Mouse (Mus musculus): Measurements from ENCODE around the gene A730049H05Rik. TPM values are rescaled to one million over a fixed set of nuclear protein-coding genes. Genes with fewer than 3 reads are reported as not detected.

Gene A730049H05Rik
- polyA plus RNA-seq, 1 experiment from 2014 or later, result 0.73 TPM

DNA sequence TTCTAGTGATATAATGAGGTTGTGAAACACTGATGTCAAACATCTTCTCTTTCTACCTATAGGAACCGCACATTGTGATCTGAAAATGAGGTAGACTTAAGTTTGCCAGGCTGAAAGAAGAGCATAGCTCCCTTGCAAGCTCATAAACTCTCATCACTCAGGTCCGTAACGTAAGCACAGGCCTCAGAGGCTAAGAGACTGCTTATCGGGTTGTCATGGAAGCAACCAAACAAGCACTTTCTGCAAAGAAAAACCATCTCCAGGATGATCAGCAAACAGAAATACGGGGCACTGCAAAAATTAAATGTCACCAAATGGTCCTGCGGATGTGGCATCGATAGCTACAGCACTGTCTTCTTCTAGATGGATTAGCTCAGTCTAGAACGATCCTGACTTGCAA, 29.6 kb downstream of the A730049H05Rik start:
- no peaks in the 10 kb centered on the region for H3K4me1 ChIP-seq (replicated peaks; ENCODE audit: control insufficient read depth, insufficient read depth, low read length)
- no peaks in the 10 kb centered on the region for H3K9me3 ChIP-seq (ENCODE audit: control insufficient read depth, low read length)
- no peak overlapping the region for H3K4me3 ChIP-seq (ENCODE audit: low read depth, low read length)
- H3K27me3 ChIP-seq (replicated peaks; ENCODE audit: control insufficient read depth, insufficient read depth, low read length), result no peaks in the 10 kb centered on the region
- DNase-seq (ENCODE audit: low spot score) (no peak), ATAC-seq (replicated peaks; ENCODE audit: low FRiP score) (no peak)
- no peak overlapping the region for H3K27ac ChIP-seq (ENCODE audit: low read depth, low read length)
- no peak overlapping the region for H3K9ac ChIP-seq (ENCODE audit: low read depth, low read length)
- no peak overlapping the region for H3K4me2 ChIP-seq
- WGBS, result 87% methylated on average over 8 of the region's 8 CpGs
- H3K36me3 ChIP-seq (ENCODE audit: control insufficient read depth, insufficient read depth, low read length), result no peaks in the 10 kb centered on the region

GRCm38 (mm10) chr6:92846614-92847013, 30.3 kb downstream of the A730049H05Rik start:
- H3K4me2 ChIP-seq, result no peak overlapping the region
- H3K36me3 ChIP-seq (ENCODE audit: control insufficient read depth, insufficient read depth, low read length), result no peaks in the 10 kb centered on the region
- ATAC-seq (replicated peaks; ENCODE audit: low FRiP score), result no peak
- H3K4me3 ChIP-seq (ENCODE audit: low read depth, low read length), result no peak overlapping the region
- 66% methylated on average over 4 of the region's 4 CpGs for WGBS
- no peak overlapping the region for H3K27ac ChIP-seq (ENCODE audit: low read depth, low read length)
- H3K9me3 ChIP-seq (ENCODE audit: control insufficient read depth, low read length), result no peaks in the 10 kb centered on the region
- no peaks in the 10 kb centered on the region for H3K27me3 ChIP-seq (replicated peaks; ENCODE audit: control insufficient read depth, insufficient read depth, low read length)
- no peaks in the 10 kb centered on the region for H3K4me1 ChIP-seq (replicated peaks; ENCODE audit: control insufficient read depth, insufficient read depth, low read length)
- no peak overlapping the region for H3K9ac ChIP-seq (ENCODE audit: low read depth, low read length)
- DNase-seq (ENCODE audit: low spot score), result no peak

GRCm38 (mm10) chr6:92849208-92849607, 32.9 kb downstream of the A730049H05Rik start:
- WGBS, result 91% methylated on average over 9 of the region's 9 CpGs
- Histone ChIP-seq H3K36me3 (ENCODE audit: control insufficient read depth, insufficient read depth, low read length) (no peaks in the 10 kb centered on the region), H3K9me3 (ENCODE audit: control insufficient read depth, low read length) (no peaks in the 10 kb centered on the region), H3K4me1 (replicated peaks; ENCODE audit: control insufficient read depth, insufficient read depth, low read length) (no peaks in the 10 kb centered on the region; the same call in 1 of the 2 replicates), H3K4me2 (no peak overlapping the region), H3K27me3 (replicated peaks; ENCODE audit: control insufficient read depth, insufficient read depth, low read length) (no peaks in the 10 kb centered on the region), H3K4me3 (ENCODE audit: low read depth, low read length) (no peak overlapping the region), H3K27ac (ENCODE audit: low read depth, low read length) (no peak overlapping the region), H3K9ac (ENCODE audit: low read depth, low read length) (no peak overlapping the region)
- no peak for ATAC-seq (replicated peaks; ENCODE audit: low FRiP score)
- no peak for DNase-seq (ENCODE audit: low spot score)

- Histone ChIP-seq H3K4me2 (no peak overlapping the region), H3K4me3 (ENCODE audit: low read depth, low read length) (no peak overlapping the region), H3K27ac (ENCODE audit: low read depth, low read length) (no peak overlapping the region), H3K27me3 (replicated peaks; ENCODE audit: control insufficient read depth, insufficient read depth, low read length) (no peaks in the 10 kb centered on the region), H3K9ac (ENCODE audit: low read depth, low read length) (no peak overlapping the region), H3K36me3 (ENCODE audit: control insufficient read depth, insufficient read depth, low read length) (no peaks in the 10 kb centered on the region), H3K9me3 (ENCODE audit: control insufficient read depth, low read length) (no peaks in the 10 kb centered on the region), H3K4me1 (replicated peaks; ENCODE audit: control insufficient read depth, insufficient read depth, low read length) (no peaks in the 10 kb centered on the region; the same call in 1 of the 2 replicates)
- DNase-seq (ENCODE audit: low spot score), result no peak
- WGBS, result 67% methylated on average over 5 of the region's 5 CpGs
- no peak for ATAC-seq (replicated peaks; ENCODE audit: low FRiP score)
Measured at GRCm38 (mm10) chr6:92850250-92850649, 34.0 kb downstream of the A730049H05Rik start.

DNA sequence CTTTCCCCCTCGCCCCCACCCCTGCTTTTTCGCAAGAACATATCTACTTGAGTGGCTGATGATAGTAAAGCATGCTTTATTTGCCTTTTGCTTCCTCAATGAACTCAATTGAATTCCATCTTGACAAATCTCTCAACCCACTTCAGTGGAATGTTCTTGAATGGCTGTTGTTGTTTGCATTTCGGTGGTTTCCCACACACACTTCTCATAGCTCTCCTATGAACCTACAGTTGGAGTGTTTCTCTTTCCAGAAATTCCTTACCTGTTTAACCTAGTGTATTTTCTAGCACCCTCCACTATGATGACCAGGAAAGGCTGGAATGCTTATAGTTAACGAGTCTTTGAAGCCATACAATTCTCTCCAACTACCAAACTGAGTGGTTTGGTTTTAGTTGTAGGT, 38.6 kb downstream of the A730049H05Rik start:
- Histone ChIP-seq H3K9me3 (ENCODE audit: control insufficient read depth, low read length) (no peaks in the 10 kb centered on the region), H3K9ac (ENCODE audit: low read depth, low read length) (no peak overlapping the region), H3K27ac (ENCODE audit: low read depth, low read length) (no peak overlapping the region), H3K4me3 (ENCODE audit: low read depth, low read length) (no peak overlapping the region), H3K4me2 (no peak overlapping the region), H3K4me1 (replicated peaks; ENCODE audit: control insufficient read depth, insufficient read depth, low read length) (no peaks in the 10 kb centered on the region; the same call in 1 of the 2 replicates), H3K36me3 (ENCODE audit: control insufficient read depth, insufficient read depth, low read length) (no peaks in the 10 kb centered on the region), H3K27me3 (replicated peaks; ENCODE audit: control insufficient read depth, insufficient read depth, low read length) (no peaks in the 10 kb centered on the region)
- 75% methylated on average over 4 of the region's 4 CpGs for WGBS
- ATAC-seq (replicated peaks; ENCODE audit: low FRiP score), result no peak
- DNase-seq (ENCODE audit: low spot score), result no peak

DNA sequence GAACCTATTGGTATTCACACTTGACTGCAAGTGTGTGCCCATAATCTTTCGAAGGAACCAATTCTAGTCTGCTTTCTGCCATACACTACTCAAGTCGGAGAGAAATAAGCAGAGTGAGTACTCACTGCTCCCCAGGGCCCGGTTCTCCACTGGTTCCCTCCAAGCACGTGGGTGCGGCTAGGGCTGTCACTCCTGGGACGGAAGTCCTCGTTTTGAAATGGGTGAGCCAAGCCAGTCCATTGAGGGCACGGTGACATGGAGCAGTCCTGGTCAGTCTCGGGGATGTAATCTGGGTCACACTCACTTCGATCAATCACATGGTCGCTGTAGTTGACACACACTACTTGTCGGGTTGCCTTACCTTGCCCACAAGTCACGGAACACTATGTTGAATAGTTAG, 41.5 kb downstream of the A730049H05Rik start:
- no peak overlapping the region for H3K4me2 ChIP-seq
- no peak overlapping the region for H3K9ac ChIP-seq (ENCODE audit: low read depth, low read length)
- DNase-seq (ENCODE audit: low spot score), result no peak
- H3K4me3 ChIP-seq (ENCODE audit: low read depth, low read length), result no peak overlapping the region
- no peaks in the 10 kb centered on the region for H3K9me3 ChIP-seq (ENCODE audit: control insufficient read depth, low read length)
- no peak for ATAC-seq (replicated peaks; ENCODE audit: low FRiP score)
- no peaks in the 10 kb centered on the region; the same call in 1 of the 2 replicates for H3K4me1 ChIP-seq (replicated peaks; ENCODE audit: control insufficient read depth, insufficient read depth, low read length)
- H3K27me3 ChIP-seq (replicated peaks; ENCODE audit: control insufficient read depth, insufficient read depth, low read length), result no peaks in the 10 kb centered on the region
- no peaks in the 10 kb centered on the region for H3K36me3 ChIP-seq (ENCODE audit: control insufficient read depth, insufficient read depth, low read length)
- WGBS, result 87% methylated on average over 13 of the region's 13 CpGs
- no peak overlapping the region for H3K27ac ChIP-seq (ENCODE audit: low read depth, low read length)

DNA sequence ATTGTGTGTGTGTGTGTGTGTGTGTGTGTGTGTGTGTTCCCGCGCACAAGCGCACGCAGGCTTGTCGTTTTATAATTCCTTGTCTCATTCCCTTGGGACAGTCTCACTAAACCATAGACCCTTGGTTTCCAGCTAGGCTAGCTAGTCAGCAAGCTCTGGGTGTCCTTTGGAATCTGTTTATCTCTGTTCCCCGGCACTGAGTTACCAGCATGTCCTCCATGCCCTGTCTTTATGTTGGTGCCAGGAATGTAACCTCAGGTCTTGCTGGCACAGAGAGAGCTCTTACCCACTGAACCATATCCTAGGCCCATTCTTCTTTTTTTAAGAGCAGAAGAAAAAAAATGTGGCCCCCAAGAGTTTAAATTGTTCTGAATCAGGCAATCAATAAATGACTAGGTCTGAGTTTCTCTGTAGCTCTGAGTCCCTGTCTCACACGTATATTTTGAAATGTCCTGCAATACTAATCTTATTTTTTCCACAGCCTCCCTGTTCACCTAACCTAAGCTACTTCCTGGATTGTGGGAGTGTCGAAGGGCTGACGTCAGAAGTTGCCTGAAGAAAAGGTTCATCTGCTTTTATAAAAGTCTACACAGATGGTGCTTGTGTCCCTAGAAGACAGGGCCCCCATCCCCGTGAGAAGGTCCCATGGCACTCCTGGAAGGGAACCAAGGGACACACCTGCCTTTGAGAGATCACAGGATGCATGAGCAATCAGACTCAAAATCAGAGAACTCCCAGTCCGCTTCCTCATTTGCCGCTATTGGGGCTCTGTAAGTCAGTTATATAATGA, 42.6 kb downstream of the A730049H05Rik start:
- no peak for DNase-seq (ENCODE audit: low spot score)
- Histone ChIP-seq H3K9ac (ENCODE audit: low read depth, low read length) (no peak overlapping the region), H3K27ac (ENCODE audit: low read depth, low read length) (no peak overlapping the region), H3K4me2 (no peak overlapping the region), H3K36me3 (ENCODE audit: control insufficient read depth, insufficient read depth, low read length) (no peaks in the 10 kb centered on the region), H3K4me1 (replicated peaks; ENCODE audit: control insufficient read depth, insufficient read depth, low read length) (no peaks in the 10 kb centered on the region; the same call in 1 of the 2 replicates), H3K4me3 (ENCODE audit: low read depth, low read length) (no peak overlapping the region), H3K9me3 (ENCODE audit: control insufficient read depth, low read length) (no peaks in the 10 kb centered on the region), H3K27me3 (replicated peaks; ENCODE audit: control insufficient read depth, insufficient read depth, low read length) (no peaks in the 10 kb centered on the region)
- no peak for ATAC-seq (replicated peaks; ENCODE audit: low FRiP score)
- WGBS, result 82% methylated on average over 12 of the region's 12 CpGs

DNA sequence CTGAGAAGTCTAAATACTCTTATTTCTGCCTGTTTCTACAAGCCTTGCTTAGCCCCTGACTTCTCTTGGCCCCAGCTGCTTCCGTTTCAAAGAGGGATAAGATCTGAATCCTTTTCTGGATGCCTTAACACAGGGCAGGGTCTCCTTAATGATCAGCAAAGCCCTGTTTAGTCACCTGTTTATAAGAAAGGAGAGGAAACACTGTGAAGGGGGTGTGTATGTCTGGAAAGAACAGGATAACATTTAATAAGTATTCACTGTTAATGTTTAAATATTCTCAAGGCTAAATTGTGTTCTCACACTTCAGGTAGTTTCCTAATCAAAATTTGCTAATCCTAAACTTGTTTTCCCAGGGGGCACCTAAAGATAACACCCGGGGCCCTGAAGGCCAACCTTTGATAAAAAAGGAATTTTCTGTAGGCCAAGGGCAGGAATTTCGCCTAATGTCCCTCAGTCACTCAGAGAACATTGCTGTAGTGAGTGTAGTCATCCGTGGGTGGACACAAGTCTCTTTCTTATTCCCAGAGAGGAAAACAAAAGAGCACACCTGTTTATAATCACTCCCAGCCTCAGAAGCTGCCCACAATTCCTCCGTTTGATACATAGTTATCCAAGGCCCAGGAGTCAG, 44.1 kb downstream of the A730049H05Rik start:
- H3K9me3 ChIP-seq (ENCODE audit: control insufficient read depth, low read length), result no peaks in the 10 kb centered on the region
- H3K27me3 ChIP-seq (replicated peaks; ENCODE audit: control insufficient read depth, insufficient read depth, low read length), result no peaks in the 10 kb centered on the region
- no peak overlapping the region for H3K27ac ChIP-seq (ENCODE audit: low read depth, low read length)
- no peak overlapping the region for H3K4me3 ChIP-seq (ENCODE audit: low read depth, low read length)
- ATAC-seq (replicated peaks; ENCODE audit: low FRiP score) (no peak), DNase-seq (ENCODE audit: low spot score) (no peak)
- WGBS, result 58% methylated on average over 5 of the region's 5 CpGs
- no peak overlapping the region for H3K4me2 ChIP-seq
- no peaks in the 10 kb centered on the region for H3K4me1 ChIP-seq (replicated peaks; ENCODE audit: control insufficient read depth, insufficient read depth, low read length)
- no peaks in the 10 kb centered on the region for H3K36me3 ChIP-seq (ENCODE audit: control insufficient read depth, insufficient read depth, low read length)
- no peak overlapping the region for H3K9ac ChIP-seq (ENCODE audit: low read depth, low read length)

DNA sequence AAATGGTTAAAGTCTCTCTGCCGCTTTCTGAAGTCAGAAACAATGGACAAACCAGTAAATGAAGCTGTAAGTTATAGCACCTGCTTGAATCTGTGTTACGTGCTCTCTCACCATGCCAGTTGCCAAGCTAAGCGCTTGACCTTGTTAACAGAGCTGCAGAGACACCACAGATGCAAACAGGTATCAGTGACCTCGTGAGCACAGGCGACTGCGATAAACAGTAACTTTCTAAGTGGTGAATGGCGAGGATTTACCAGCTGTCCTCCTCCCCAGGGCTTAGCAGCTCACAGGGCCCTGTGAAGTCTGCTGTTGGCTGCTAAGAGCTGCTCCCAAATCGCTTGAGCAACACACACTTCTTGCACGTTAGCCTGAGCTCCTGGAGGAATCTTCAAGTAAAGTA, 46.3 kb downstream of the A730049H05Rik start:
- no peaks in the 10 kb centered on the region for H3K9me3 ChIP-seq (ENCODE audit: control insufficient read depth, low read length)
- no peaks in the 10 kb centered on the region for H3K27me3 ChIP-seq (replicated peaks; ENCODE audit: control insufficient read depth, insufficient read depth, low read length)
- no peak overlapping the region for H3K9ac ChIP-seq (ENCODE audit: low read depth, low read length)
- H3K27ac ChIP-seq (ENCODE audit: low read depth, low read length), result no peak overlapping the region
- H3K36me3 ChIP-seq (ENCODE audit: control insufficient read depth, insufficient read depth, low read length), result no peaks in the 10 kb centered on the region
- H3K4me3 ChIP-seq (ENCODE audit: low read depth, low read length), result no peak overlapping the region
- ATAC-seq (replicated peaks; ENCODE audit: low FRiP score) (no peak), DNase-seq (ENCODE audit: low spot score) (no peak)
- H3K4me1 ChIP-seq (replicated peaks; ENCODE audit: control insufficient read depth, insufficient read depth, low read length), result no peaks in the 10 kb centered on the region
- H3K4me2 ChIP-seq, result no peak overlapping the region
- 70% methylated on average over 9 of the region's 9 CpGs for WGBS
